Mouse (Mus musculus): ENCODE measurements at regions not wholly inside any gene's neighbourhood (a gene's known extent, or its start where the extent isn't known, plus 50 kb on each side); places are given as distances from the start of the nearest gene placed in this dataset.
"Not testable (repeated sequence)": the region's sequence is repeated elsewhere in the genome, so short reads cannot be mapped to it uniquely, and the experiment has no call there.

DNA sequence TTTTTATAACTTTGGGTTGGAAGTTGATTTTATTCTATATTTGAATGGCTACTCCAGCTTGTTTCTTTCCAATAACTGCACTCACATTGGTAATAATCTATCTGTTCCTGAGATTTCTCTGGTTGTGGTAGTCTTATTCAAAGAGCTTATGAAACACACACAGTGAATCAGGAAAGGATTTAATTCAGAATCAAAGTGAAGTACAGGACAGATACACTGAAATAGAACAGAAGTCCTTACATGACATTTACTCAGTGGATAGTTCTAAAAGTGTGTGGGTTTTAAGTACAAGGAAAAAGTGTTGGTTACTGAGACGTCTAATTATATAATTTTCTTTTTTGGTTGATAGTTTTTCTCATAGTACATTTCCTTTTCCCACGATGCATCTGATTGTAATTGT is 859.7 kb downstream of the Rpia start:
- no peaks in the 10 kb centered on the region for H3K27me3 ChIP-seq (ENCODE audit: control insufficient read depth, insufficient read depth, low read length)
- no peak overlapping the region for H3K9ac ChIP-seq (ENCODE audit: low read length)
- no peak overlapping the region for H3K27ac ChIP-seq (ENCODE audit: low read depth, low read length)
- DNase-seq (ENCODE audit: low spot score) (no peak), ATAC-seq (ENCODE audit: insufficient read depth, low FRiP score, low TSS enrichment) (no peak)
- H3K9me3 ChIP-seq (ENCODE audit: control insufficient read depth, low read length), result no peaks in the 10 kb centered on the region
- H3K4me3 ChIP-seq (ENCODE audit: low read depth, low read length), result no peak overlapping the region
- H3K36me3 ChIP-seq (ENCODE audit: control insufficient read depth, insufficient read depth, low read length), result no peaks in the 10 kb centered on the region
- no peaks in the 10 kb centered on the region for H3K4me1 ChIP-seq (ENCODE audit: control insufficient read depth, insufficient read depth, low read length)
- WGBS, result 90% methylated on average over 2 of the region's 2 CpGs
- no peak overlapping the region for H3K4me2 ChIP-seq (ENCODE audit: low read depth)

DNA sequence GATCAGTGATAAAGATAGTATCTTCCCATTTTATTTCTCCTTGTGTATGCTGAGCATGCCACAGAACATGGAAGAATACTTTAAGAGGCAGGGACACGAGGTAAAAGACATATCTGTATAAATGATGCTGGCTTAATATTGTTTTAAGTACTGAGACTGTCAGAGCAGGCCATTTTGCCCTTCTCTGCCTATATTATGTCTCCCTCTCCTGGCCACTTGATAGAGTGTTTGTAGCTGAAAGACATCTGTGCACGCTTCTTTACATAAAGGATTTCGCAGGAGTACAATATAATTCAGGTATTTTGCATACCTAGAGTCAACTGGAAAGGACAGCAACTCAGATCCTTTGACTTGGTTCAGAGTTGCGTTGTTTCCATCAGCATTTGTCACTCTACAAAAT is 877.3 kb downstream of the Rpia start:
- no peak overlapping the region for H3K9ac ChIP-seq (ENCODE audit: low read length)
- H3K27ac ChIP-seq (ENCODE audit: low read depth, low read length), result no peak overlapping the region
- H3K4me3 ChIP-seq (ENCODE audit: low read depth, low read length), result no peak overlapping the region
- H3K9me3 ChIP-seq (ENCODE audit: control insufficient read depth, low read length), result no peaks in the 10 kb centered on the region
- no peaks in the 10 kb centered on the region for H3K27me3 ChIP-seq (ENCODE audit: control insufficient read depth, insufficient read depth, low read length)
- no peak overlapping the region for H3K4me2 ChIP-seq (ENCODE audit: low read depth)
- DNase-seq (ENCODE audit: low spot score), result no peak
- WGBS, result 78% methylated on average over 4 of the region's 4 CpGs
- no peak for ATAC-seq (ENCODE audit: insufficient read depth, low FRiP score, low TSS enrichment)
- no peaks in the 10 kb centered on the region for H3K36me3 ChIP-seq (ENCODE audit: control insufficient read depth, insufficient read depth, low read length)
- H3K4me1 ChIP-seq (ENCODE audit: control insufficient read depth, insufficient read depth, low read length), result no peaks in the 10 kb centered on the region

DNA sequence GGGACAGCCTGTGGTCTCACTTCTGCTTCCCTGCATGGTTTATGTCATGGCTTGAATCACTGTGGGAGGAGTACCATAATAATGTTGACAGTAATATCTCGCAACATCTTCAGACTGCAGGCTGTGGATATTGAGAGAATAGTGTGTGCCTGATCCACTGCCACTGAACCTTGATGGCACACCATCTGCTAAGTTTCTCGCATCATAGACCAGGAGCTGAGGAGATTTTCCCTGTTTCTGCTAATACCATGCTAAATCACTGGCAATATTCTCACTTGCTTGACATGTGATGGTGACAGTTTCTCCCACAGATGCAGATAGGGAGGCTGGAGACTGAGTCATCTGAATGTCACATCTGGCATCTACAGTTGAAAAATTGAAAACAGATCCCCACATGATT is 912.7 kb downstream of the Rpia start:
- Histone ChIP-seq H3K27ac (ENCODE audit: low read depth, low read length) (no peak overlapping the region), H3K9ac (ENCODE audit: low read length) (no peak overlapping the region), H3K36me3 (ENCODE audit: control insufficient read depth, insufficient read depth, low read length) (no peaks in the 10 kb centered on the region), H3K4me1 (ENCODE audit: control insufficient read depth, insufficient read depth, low read length) (no peaks in the 10 kb centered on the region), H3K4me3 (ENCODE audit: low read depth, low read length) (no peak overlapping the region), H3K4me2 (ENCODE audit: low read depth) (no peak overlapping the region), H3K9me3 (ENCODE audit: control insufficient read depth, low read length) (no peaks in the 10 kb centered on the region), H3K27me3 (ENCODE audit: control insufficient read depth, insufficient read depth, low read length) (no peaks in the 10 kb centered on the region)
- 81% methylated on average over 2 of the region's 2 CpGs for WGBS
- ATAC-seq (ENCODE audit: insufficient read depth, low FRiP score, low TSS enrichment) (no peak), DNase-seq (ENCODE audit: low spot score) (no peak)

DNA sequence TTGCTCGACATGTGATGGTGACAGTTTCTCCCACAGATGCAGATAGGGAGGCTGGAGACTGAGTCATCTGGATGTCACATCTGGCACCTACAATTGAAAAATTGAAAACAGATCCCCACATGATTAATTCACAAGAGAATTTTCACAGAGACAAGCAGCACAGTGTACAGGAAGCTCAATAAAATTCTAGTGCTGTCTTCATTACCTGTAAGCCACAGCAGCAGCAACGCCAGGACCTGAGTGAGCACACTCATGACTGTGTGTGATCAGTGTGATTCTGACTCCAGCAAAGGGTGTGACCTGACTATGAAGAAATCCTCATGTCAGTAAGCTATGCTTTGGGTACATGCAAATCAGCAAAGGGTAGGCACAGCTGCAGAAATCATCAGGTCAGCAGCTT is 933.4 kb downstream of the Rpia start:
- H3K9ac ChIP-seq (ENCODE audit: low read length); ATAC-seq (ENCODE audit: insufficient read depth, low FRiP score, low TSS enrichment); H3K9me3 ChIP-seq (ENCODE audit: control insufficient read depth, low read length); H3K4me3 ChIP-seq (ENCODE audit: low read depth, low read length); H3K36me3 ChIP-seq (ENCODE audit: control insufficient read depth, insufficient read depth, low read length); DNase-seq (ENCODE audit: low spot score); H3K27me3 ChIP-seq (ENCODE audit: control insufficient read depth, insufficient read depth, low read length); H3K4me2 ChIP-seq (ENCODE audit: low read depth); H3K4me1 ChIP-seq (ENCODE audit: control insufficient read depth, insufficient read depth, low read length); H3K27ac ChIP-seq (ENCODE audit: low read depth, low read length): not testable (repeated sequence)
- WGBS, result 82% methylated on average over 2 of the region's 2 CpGs

DNA sequence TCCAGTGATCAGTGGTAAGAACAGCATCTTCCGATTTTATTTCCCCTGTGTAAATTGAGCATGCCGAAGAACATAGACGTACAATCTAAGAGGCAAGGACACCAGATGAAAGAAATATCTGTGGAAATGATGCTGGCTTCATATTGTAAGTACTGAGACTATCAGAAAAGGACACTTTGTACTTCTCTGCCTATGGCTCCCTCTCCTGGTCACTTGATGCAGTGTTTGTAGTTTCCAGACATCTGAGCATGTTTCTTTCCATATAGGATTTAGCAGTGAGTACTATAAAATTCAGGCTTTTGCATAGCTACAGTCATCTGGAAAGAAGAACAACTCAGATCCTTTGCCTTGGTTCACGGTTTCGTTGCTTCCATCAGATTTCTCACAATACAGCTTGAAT is 963.4 kb downstream of the Rpia start:
- H3K27me3 ChIP-seq (ENCODE audit: control insufficient read depth, insufficient read depth, low read length); H3K9ac ChIP-seq (ENCODE audit: low read length); H3K9me3 ChIP-seq (ENCODE audit: control insufficient read depth, low read length); H3K4me1 ChIP-seq (ENCODE audit: control insufficient read depth, insufficient read depth, low read length); DNase-seq (ENCODE audit: low spot score); ATAC-seq (ENCODE audit: insufficient read depth, low FRiP score, low TSS enrichment); H3K36me3 ChIP-seq (ENCODE audit: control insufficient read depth, insufficient read depth, low read length); H3K4me2 ChIP-seq (ENCODE audit: low read depth); H3K27ac ChIP-seq (ENCODE audit: low read depth, low read length); H3K4me3 ChIP-seq (ENCODE audit: low read depth, low read length): not testable (repeated sequence)
- WGBS, result 73% methylated on average over 5 of the region's 5 CpGs

DNA sequence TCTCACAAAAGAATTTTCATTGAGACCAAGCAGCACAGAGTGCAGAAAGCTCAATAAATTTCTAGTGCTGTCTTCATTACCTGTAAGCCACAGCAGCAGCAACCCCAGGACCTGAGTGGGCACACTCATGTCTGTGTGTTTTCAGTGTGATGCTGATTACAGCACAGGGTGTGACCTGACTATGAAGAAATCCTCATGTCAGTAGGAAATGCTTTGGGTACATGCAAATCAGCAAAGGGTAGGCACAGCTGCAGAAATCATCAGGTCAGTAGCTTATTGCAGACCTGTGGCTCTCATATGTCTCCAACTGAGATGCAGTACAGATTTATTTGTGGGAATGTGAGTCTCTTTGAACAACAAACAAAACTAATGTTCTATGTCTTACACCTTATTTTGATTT is 977.1 kb downstream of the Rpia start:
- H3K9ac ChIP-seq (ENCODE audit: low read length); DNase-seq (ENCODE audit: low spot score); ATAC-seq (ENCODE audit: insufficient read depth, low FRiP score, low TSS enrichment); H3K4me3 ChIP-seq (ENCODE audit: low read depth, low read length); H3K27me3 ChIP-seq (ENCODE audit: control insufficient read depth, insufficient read depth, low read length); H3K4me1 ChIP-seq (ENCODE audit: control insufficient read depth, insufficient read depth, low read length); H3K36me3 ChIP-seq (ENCODE audit: control insufficient read depth, insufficient read depth, low read length); H3K9me3 ChIP-seq (ENCODE audit: control insufficient read depth, low read length); H3K27ac ChIP-seq (ENCODE audit: low read depth, low read length); H3K4me2 ChIP-seq (ENCODE audit: low read depth): not testable (repeated sequence)

DNA sequence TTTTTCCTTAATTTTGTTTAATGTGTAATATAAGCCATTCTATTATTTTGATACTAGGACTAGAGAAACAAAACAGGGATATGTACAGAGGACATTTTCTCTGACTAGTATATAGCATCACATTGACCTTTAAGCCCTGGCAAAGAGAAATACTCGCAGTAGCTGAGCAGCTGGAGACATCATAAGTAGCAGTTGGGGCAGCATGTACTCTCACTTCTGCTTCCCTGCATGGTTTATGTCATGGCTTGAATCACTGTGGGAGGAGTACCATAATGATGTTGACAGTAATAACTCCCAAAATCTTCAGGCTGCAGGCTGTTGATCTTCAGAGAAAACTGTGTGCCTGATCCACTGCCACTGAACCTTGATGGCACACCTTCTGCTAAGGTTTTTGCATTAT is 977.7 kb downstream of the Rpia start:
- ATAC-seq (ENCODE audit: insufficient read depth, low FRiP score, low TSS enrichment); H3K27me3 ChIP-seq (ENCODE audit: control insufficient read depth, insufficient read depth, low read length); H3K4me3 ChIP-seq (ENCODE audit: low read depth, low read length); H3K4me2 ChIP-seq (ENCODE audit: low read depth); H3K4me1 ChIP-seq (ENCODE audit: control insufficient read depth, insufficient read depth, low read length); H3K9me3 ChIP-seq (ENCODE audit: control insufficient read depth, low read length); DNase-seq (ENCODE audit: low spot score); H3K9ac ChIP-seq (ENCODE audit: low read length); H3K27ac ChIP-seq (ENCODE audit: low read depth, low read length); H3K36me3 ChIP-seq (ENCODE audit: control insufficient read depth, insufficient read depth, low read length): not testable (repeated sequence)
- WGBS, result 70% methylated on average over 1 of the region's 1 CpGs

DNA sequence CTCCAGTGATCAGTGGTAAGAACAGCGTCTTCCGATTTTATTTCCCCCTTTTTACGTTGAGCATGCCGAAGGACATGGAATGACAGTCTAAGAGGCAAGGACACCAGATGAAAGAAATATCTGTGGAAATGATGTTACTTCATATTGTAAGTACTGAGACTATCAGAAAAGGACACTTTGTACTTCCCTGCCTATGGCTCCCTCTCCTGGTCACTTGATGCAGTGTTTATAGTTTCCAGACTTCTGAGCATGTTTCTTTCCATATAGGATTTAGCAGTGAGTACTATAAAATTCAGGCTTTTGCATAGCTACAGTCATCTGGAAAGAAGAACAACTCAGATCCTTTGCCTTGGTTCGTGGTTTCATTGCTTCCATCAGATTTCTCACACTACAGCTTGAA is 1011.7 kb downstream of the Rpia start:
- H3K4me3 ChIP-seq (ENCODE audit: low read depth, low read length); H3K27me3 ChIP-seq (ENCODE audit: control insufficient read depth, insufficient read depth, low read length); H3K9me3 ChIP-seq (ENCODE audit: control insufficient read depth, low read length); DNase-seq (ENCODE audit: low spot score); H3K27ac ChIP-seq (ENCODE audit: low read depth, low read length); ATAC-seq (ENCODE audit: insufficient read depth, low FRiP score, low TSS enrichment); H3K4me2 ChIP-seq (ENCODE audit: low read depth); H3K9ac ChIP-seq (ENCODE audit: low read length); H3K36me3 ChIP-seq (ENCODE audit: control insufficient read depth, insufficient read depth, low read length); H3K4me1 ChIP-seq (ENCODE audit: control insufficient read depth, insufficient read depth, low read length): not testable (repeated sequence)
- WGBS, result 73% methylated on average over 5 of the region's 5 CpGs

DNA sequence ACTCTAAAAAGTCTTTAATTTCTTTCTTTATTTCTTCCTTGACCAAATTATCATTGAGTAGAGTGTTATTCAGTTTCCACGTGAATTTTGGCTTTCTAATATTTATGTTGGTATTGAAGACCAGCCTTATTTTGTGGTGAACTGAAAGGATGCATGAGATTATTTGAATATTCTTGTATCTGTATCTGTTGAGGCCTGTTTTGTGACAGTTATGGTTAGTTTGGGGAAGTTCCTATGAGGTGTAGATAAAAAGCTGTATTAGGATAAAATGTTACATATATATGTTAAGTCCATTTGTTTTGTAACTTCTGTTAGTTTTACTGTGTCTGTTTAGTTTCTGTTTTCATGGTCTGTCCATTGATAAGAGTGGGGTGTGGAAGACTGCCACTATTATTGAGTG is 1014.7 kb downstream of the Rpia start:
- H3K4me3 ChIP-seq (ENCODE audit: low read depth, low read length); H3K36me3 ChIP-seq (ENCODE audit: control insufficient read depth, insufficient read depth, low read length); DNase-seq (ENCODE audit: low spot score); H3K4me1 ChIP-seq (ENCODE audit: control insufficient read depth, insufficient read depth, low read length); H3K9ac ChIP-seq (ENCODE audit: low read length); H3K9me3 ChIP-seq (ENCODE audit: control insufficient read depth, low read length); ATAC-seq (ENCODE audit: insufficient read depth, low FRiP score, low TSS enrichment); H3K27ac ChIP-seq (ENCODE audit: low read depth, low read length); H3K27me3 ChIP-seq (ENCODE audit: control insufficient read depth, insufficient read depth, low read length); H3K4me2 ChIP-seq (ENCODE audit: low read depth): not testable (repeated sequence)
- 72% methylated on average over 1 of the region's 1 CpGs for WGBS

Measured in neural tube, embryonic 11.5 days (tissue).